Mouse (Mus musculus) lung, embryonic 14.5 days (tissue): ENCODE results near the gene Rfwd3. TPM values are rescaled to one million over a fixed set of nuclear protein-coding genes. Genes with fewer than 3 reads are reported as not detected.
"Not testable (repeated sequence)": the region's sequence is repeated elsewhere in the genome, so short reads cannot be mapped to it uniquely, and the experiment has no call there.

ENCODE experiments used
- ATAC-seq: fragments of 200-750 bp; cut with Nextera tagmentation; 2 replicates; pipeline ENCODE4 v1.8.0; 2017; ENCODE audit warnings: mild to moderate bottlenecking, moderate TSS enrichment, moderate library complexity; ENCODE audit not compliant: insufficient read depth
- DNase-seq: peaks from one replicate; pipeline ENCODE4 v3.0.0-alpha.2; 2015
- H3K27ac ChIP-seq: fragments of 300-500 bp; sonication (generic); 2 replicates; pipeline ENCODE4 v1.5.1; 2014; ENCODE audit warnings: low read depth, mild to moderate bottlenecking, moderate library complexity
- H3K27me3 ChIP-seq: fragments of 300-500 bp; sonication (generic); 2 replicates; pipeline ENCODE4 v1.6.1; 2014; ENCODE audit warnings: low read length, control low read depth; ENCODE audit not compliant: insufficient read depth
- H3K36me3 ChIP-seq: fragments of 300-500 bp; sonication (generic); 2 replicates; pipeline ENCODE4 v1.6.1; 2014; ENCODE audit warnings: control low read depth; ENCODE audit not compliant: insufficient read depth
- H3K4me1 ChIP-seq: fragments of 300-500 bp; sonication (generic); 2 replicates; pipeline ENCODE4 v1.6.1; 2014; ENCODE audit warnings: antibody characterized with exemption, control low read depth; ENCODE audit not compliant: insufficient read depth
- H3K4me2 ChIP-seq: fragments of 300-500 bp; sonication (generic); 2 replicates; pipeline ENCODE4 v1.6.1; 2014; ENCODE audit warnings: mild to moderate bottlenecking
- H3K4me3 ChIP-seq: fragments of 300-500 bp; sonication (generic); 2 replicates; pipeline ENCODE4 v1.5.1; 2014; ENCODE audit warnings: low read depth, low read length
- H3K9ac ChIP-seq: fragments of 300-500 bp; sonication (generic); 2 replicates; pipeline ENCODE4 v1.6.1; 2014
- H3K9me3 ChIP-seq: fragments of 300-500 bp; sonication (generic); 2 replicates; pipeline ENCODE4 v1.6.1; 2016; ENCODE audit warnings: low read depth, low read length, control low read depth
- CTCF ChIP-seq: IDR thresholded peaks from 2 replicates; pipeline ENCODE4 v1.5.1; 2016; ENCODE audit warnings: antibody characterized with exemption, low read depth
- WGBS: fragments of 180-500 bp; shearing (Covaris S2); extraction: QIAGEN DNeasy Blood & Tissue Kit; methylation state at CpG from one replicate; pipeline ENCODE4 v1.1.7; 2014; 5-methylcytosine and 5-hydroxymethylcytosine counted together
- polyA plus RNA-seq: library from polyadenylated mRNA; unstranded; fragments of >200 nt; fragmentation: Nextera tagmentation; extraction: Ambion mirVana; gene quantifications from 2 replicates; pipeline ENCODE4 v1.2.1, GENCODE M21; 2014

The Rfwd3 gene
- polyA plus RNA-seq, 1 experiment from 2014 or later = 82.6 TPM

DNA sequence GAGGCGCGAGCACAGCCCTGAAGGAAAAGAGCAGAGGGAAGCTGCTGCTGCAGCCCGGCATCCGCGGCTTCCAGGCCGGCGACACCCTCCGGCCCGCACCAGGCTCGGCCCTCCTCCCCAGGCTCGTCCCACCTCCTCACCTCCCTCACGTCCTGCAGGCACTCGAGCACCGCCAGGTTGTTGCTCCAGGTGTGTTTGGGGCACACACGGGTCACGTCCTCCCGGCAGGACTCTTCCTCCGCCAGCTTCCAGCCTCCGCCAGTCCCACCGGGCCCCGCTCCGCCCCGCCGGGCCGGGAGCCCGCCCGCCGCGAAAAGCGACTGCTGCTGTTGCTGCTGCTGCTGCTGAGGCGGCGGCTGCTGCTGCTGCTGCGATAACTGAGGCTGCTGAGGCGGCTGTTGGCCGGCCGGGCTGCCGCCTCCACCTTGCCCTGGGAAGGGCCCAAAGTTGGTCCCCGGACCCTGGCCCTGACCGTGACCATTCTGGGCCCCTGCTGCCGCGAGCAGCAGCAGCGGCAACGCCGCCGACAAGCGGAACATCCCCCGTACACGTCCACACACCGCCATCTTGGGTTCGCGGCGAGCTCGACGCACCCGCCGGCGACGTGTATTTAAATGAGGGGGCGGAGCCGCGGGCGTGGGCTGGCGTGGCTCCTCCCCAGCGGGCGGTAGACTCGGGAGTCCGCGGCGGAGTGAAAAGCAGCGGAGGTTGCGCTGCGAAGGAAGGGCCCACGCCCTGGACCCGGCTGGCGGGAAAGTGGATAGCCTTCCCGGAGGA, 41.2 kb downstream of the Rfwd3 start, which contains the start of gene Glg1:
Gene Glg1, minus strand, starts transcription at position 586 of the 777 bp plus-strand sequence.
- Histone ChIP-seq H3K4me3 (peak within 1 kb of the TSS; percentile 84), H3K36me3 (no peaks in the 10 kb centered on the region), H3K9ac (peak within 1 kb of the TSS; percentile 84), H3K4me2 (peak within 1 kb of the TSS; percentile 62), H3K4me1 (peaks cover 5% of the 10 kb centered on the region; the same call in 1 of the 2 replicates), H3K9me3 (no peaks in the 10 kb centered on the region), H3K27me3 (no peaks in the 10 kb centered on the region), H3K27ac (peak within 1 kb of the TSS; percentile 99)
- DNase-seq (peak; percentile 97), ATAC-seq (peak; percentile 93)
- no peak for TF ChIP-seq CTCF
- WGBS = under 1% methylated on average over 76 of the region's 76 CpGs

- ATAC-seq (peak; percentile 67), DNase-seq (peak; percentile 76)
- H3K4me1 ChIP-seq = peaks cover 5% of the 10 kb centered on the region; the same call in 1 of the 2 replicates
- H3K9me3 ChIP-seq = no peaks in the 10 kb centered on the region
- peak overlapping the region; percentile 84 for H3K4me3 ChIP-seq
- H3K4me2 ChIP-seq = peak overlapping the region; percentile 62
- no peaks in the 10 kb centered on the region for H3K27me3 ChIP-seq
- H3K9ac ChIP-seq = peak overlapping the region; percentile 84
- peak overlapping the region; percentile 99 for H3K27ac ChIP-seq
- WGBS = under 1% methylated on average over 26 of the region's 26 CpGs
- no peak for TF ChIP-seq CTCF
- no peaks in the 10 kb centered on the region for H3K36me3 ChIP-seq
Measured at GRCm38 (mm10) chr8:111258010-111258630, 41.9 kb downstream of the Rfwd3 start.

DNA sequence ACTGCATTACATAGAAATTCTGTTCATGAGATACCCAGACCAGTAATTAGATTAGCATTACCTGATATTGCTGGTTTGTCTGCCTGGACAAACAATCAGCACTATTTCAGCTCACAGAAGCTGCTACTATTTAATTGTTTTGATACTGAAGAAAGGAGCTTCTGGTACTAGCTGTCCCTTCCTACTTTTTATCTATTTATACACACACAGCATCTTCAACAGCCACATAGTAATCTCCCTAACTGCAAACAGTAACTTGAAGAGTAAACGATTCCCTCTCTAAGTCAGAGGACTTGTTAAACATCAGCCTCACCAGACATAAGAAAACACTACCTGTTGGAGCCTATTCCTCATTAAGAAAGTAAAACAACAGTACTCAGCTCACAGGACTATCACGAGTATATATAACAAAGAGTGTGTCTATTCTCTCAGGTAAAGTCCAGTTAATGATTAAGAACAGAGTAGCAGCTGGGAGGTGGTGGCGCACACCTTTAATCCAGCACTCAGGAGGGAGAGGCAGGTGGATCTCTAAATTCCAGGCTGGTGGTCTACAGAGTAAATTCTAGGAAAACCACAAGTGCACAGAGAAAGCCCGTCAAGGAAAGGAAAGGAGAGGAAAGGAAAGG, 47.4 kb downstream of the Rfwd3 start:
- no peak for DNase-seq
- Histone ChIP-seq H3K4me1 (peaks cover 3% of the 10 kb centered on the region; the same call in 1 of the 2 replicates), H3K9ac (no peak overlapping the region), H3K36me3 (no peaks in the 10 kb centered on the region), H3K27ac (no peak overlapping the region), H3K9me3 (no peaks in the 10 kb centered on the region), H3K4me2 (no peak overlapping the region), H3K27me3 (no peaks in the 10 kb centered on the region), H3K4me3 (no peak overlapping the region)
- 61% methylated on average over 4 of the region's 4 CpGs for WGBS
- no peak for TF ChIP-seq CTCF
- ATAC-seq = no peak

DNA sequence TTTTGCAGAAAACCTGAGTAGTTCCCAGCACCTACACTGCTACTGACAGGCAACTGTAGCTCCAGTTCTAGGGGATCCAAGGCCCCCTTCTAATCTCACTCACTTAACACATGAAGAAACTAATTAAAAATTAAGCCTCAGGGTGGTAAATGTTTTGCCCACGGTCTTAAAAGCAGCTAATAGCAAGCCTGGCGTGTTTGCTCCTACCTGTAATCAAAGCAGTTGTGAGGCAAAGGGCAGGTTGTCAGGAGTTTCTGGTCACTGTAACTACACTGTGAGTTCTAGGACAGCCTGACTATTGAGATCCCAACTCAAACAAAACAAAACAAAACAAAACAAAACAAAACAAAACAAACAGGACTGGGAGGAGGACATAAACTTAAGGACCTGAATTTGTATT, 49.9 kb downstream of the Rfwd3 start:
- Histone ChIP-seq H3K36me3 (no peaks in the 10 kb centered on the region), H3K27ac (no peak overlapping the region), H3K4me3 (no peak overlapping the region), H3K9me3 (no peaks in the 10 kb centered on the region), H3K27me3 (no peaks in the 10 kb centered on the region), H3K4me1 (no peaks in the 10 kb centered on the region), H3K4me2 (no peak overlapping the region), H3K9ac (no peak overlapping the region)
- DNase-seq (no peak), ATAC-seq (no peak)
- WGBS = 78% methylated on average over 2 of the region's 2 CpGs
- no peak for TF ChIP-seq CTCF

GRCm38 (mm10) chr8:111248136-111248535, 51.9 kb downstream of the Rfwd3 start:
- H3K27me3 ChIP-seq = no peaks in the 10 kb centered on the region
- H3K36me3 ChIP-seq = no peaks in the 10 kb centered on the region
- no peak overlapping the region for H3K4me2 ChIP-seq
- DNase-seq (no peak), ATAC-seq (no peak)
- H3K27ac ChIP-seq = no peak overlapping the region
- H3K4me1 ChIP-seq = no peaks in the 10 kb centered on the region
- H3K9ac ChIP-seq = no peak overlapping the region
- H3K9me3 ChIP-seq = no peaks in the 10 kb centered on the region
- TF ChIP-seq CTCF = no peak
- H3K4me3 ChIP-seq = no peak overlapping the region

DNA sequence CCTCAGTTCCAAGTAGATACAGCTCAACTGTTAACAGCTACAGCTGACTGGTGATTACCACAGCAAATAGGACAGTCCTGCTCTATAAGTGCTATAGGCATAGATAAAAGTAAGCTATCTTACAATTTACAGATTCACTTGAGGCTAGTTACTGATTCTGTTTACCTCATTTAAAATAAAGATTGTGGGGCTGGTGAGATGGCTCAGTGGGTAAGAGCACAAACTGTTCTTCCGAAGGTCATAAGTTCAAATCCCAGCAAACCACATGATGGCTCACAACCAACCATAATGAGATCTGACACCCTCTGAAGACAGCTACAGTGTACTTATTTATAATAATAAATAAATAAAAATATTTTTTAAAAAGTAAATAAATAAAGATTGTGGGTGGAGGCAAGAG, 53.2 kb downstream of the Rfwd3 start:
- WGBS = 94% methylated on average over 1 of the region's 1 CpGs
- H3K4me2 ChIP-seq, ATAC-seq: not testable (repeated sequence)

GRCm38 (mm10) chr8:111246287-111246830, 53.7 kb downstream of the Rfwd3 start:
- no peak overlapping the region for H3K4me2 ChIP-seq
- 65% methylated on average over 4 of the region's 4 CpGs for WGBS
- H3K9ac ChIP-seq = no peak overlapping the region
- no peaks in the 10 kb centered on the region for H3K9me3 ChIP-seq
- no peak for TF ChIP-seq CTCF
- H3K4me1 ChIP-seq = no peaks in the 10 kb centered on the region
- DNase-seq (no peak), ATAC-seq (no peak)
- no peak overlapping the region for H3K4me3 ChIP-seq
- H3K27ac ChIP-seq = no peak overlapping the region
- H3K27me3 ChIP-seq = no peaks in the 10 kb centered on the region
- H3K36me3 ChIP-seq = no peaks in the 10 kb centered on the region

More for the DNA sequence above, 53.2 kb downstream of the Rfwd3 start:
- H3K9me3 ChIP-seq, H3K9ac ChIP-seq, H3K4me1 ChIP-seq, H3K4me3 ChIP-seq, H3K27me3 ChIP-seq, H3K27ac ChIP-seq, DNase-seq, H3K36me3 ChIP-seq: not testable (repeated sequence)
